Mouse (Mus musculus) forebrain, embryonic 16.5 days (tissue): ENCODE measurements around the gene Camk1g. TPM values are rescaled to one million over a fixed set of nuclear protein-coding genes. Genes with fewer than 3 reads are reported as not detected.

Experiments
- ATAC-seq: fragments of 200-750 bp; cut with Nextera tagmentation; 2 replicates; pipeline ENCODE4 v1.8.0; 2017; ENCODE audit warnings: mild to moderate bottlenecking, moderate library complexity
- H3K27ac ChIP-seq: fragments of 300-500 bp; sonication (generic); 2 replicates; pipeline ENCODE4 v1.5.1; 2014; ENCODE audit warnings: low read length, control low read depth
- H3K27me3 ChIP-seq: fragments of 300-500 bp; sonication (generic); replicated peaks from 2 replicates; pipeline ENCODE4 v1.6.1; 2014; ENCODE audit warnings: low read length; ENCODE audit not compliant: control insufficient read depth, insufficient read depth
- H3K36me3 ChIP-seq: fragments of 300-500 bp; sonication (generic); 2 replicates; pipeline ENCODE4 v1.6.1; 2014; ENCODE audit not compliant: control insufficient read depth, insufficient read depth
- H3K4me1 ChIP-seq: fragments of 300-500 bp; sonication (generic); replicated peaks from 2 replicates; pipeline ENCODE4 v1.6.1; 2014; ENCODE audit warnings: low read length; ENCODE audit not compliant: control insufficient read depth, insufficient read depth
- H3K4me2 ChIP-seq: fragments of 300-500 bp; sonication (generic); 2 replicates; pipeline ENCODE4 v1.6.1; 2014; ENCODE audit warnings: mild to moderate bottlenecking, low read length, control low read depth
- H3K4me3 ChIP-seq: fragments of 300-500 bp; sonication (generic); replicated peaks from 2 replicates; pipeline ENCODE4 v1.5.1; 2014; ENCODE audit warnings: mild to moderate bottlenecking, low read length, control low read depth
- H3K9ac ChIP-seq: fragments of 300-500 bp; sonication (generic); replicated peaks from 2 replicates; pipeline ENCODE4 v1.6.1; 2014; ENCODE audit warnings: low read depth, low read length, control low read depth
- H3K9me3 ChIP-seq: fragments of 300-500 bp; sonication (generic); 2 replicates; pipeline ENCODE4 v1.6.1; 2016; ENCODE audit warnings: low read length; ENCODE audit not compliant: control insufficient read depth
- whole genome bisulfite sequencing: fragments of 180-500 bp; shearing (Covaris S2); extraction: QIAGEN DNeasy Blood & Tissue Kit; methylation state at CpG from one replicate; pipeline ENCODE4 v1.1.7; 2014; 5-methylcytosine and 5-hydroxymethylcytosine counted together
- polyA plus RNA-seq: library from polyadenylated mRNA; unstranded; fragments of >200 nt; fragmentation: Nextera tagmentation; extraction: Ambion mirVana; gene quantifications from 2 replicates; pipeline ENCODE4 v1.2.1, GENCODE M21; 2015

The Camk1g gene
- polyA plus RNA-seq, 1 experiment from 2014 or later = 51.9 TPM

DNA sequence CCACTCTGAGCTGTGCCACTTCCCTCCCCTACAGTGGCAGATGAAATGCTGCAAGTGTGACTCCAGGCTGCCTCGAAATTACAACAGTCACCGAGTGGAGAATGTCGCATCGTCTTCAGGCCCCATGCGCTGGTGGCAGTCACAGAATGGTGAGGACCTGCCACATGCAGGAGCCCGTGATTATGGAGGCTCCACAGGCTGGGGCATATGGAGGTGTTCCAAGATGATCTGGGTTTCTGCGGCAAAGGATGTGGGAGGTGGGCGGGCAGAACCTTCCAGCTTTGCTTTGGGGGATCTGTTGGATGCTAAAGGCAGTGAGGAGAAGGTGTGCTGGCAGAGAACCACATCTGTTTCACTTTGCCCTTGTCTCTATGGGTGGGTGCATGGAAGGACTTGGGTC, 49.7 kb downstream of the Camk1g start:
- Histone ChIP-seq H3K9me3 (no peaks in the 10 kb centered on the region), H3K4me3 (no peak overlapping the region), H3K27ac (no peak overlapping the region), H3K36me3 (no peaks in the 10 kb centered on the region), H3K4me1 (peaks cover 15% of the 10 kb centered on the region), H3K4me2 (no peak overlapping the region), H3K9ac (no peak overlapping the region), H3K27me3 (no peaks in the 10 kb centered on the region)
- WGBS = 88% methylated on average over 8 of the region's 8 CpGs
- no peak for ATAC-seq

DNA sequence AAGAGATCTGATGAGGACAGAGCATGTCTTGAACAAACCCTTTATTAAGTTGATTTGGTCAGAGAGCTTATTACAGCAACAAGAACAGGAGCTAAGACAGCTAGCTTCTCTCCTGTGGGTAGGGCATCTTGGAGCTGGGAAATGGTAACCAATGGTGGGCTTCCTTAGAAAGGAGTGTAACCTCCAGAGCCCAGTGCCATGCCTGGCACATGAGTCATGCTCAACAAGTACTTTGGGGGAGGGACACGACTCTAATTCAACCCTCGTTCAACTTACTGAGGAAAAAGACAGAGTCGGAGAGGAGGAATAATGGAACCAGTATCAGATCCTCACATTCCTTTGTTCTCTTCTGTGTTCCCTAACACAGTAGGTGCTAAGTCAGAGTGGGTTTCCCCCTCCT, 50.4 kb downstream of the Camk1g start:
- H3K9ac ChIP-seq = no peak overlapping the region
- no peak for ATAC-seq
- 48% methylated on average over 3 of the region's 3 CpGs for WGBS
- H3K36me3 ChIP-seq = no peaks in the 10 kb centered on the region
- H3K4me1 ChIP-seq = peaks cover 16% of the 10 kb centered on the region
- H3K4me2 ChIP-seq = no peak overlapping the region
- no peaks in the 10 kb centered on the region for H3K9me3 ChIP-seq
- H3K27ac ChIP-seq = no peak overlapping the region
- H3K4me3 ChIP-seq = no peak overlapping the region
- no peaks in the 10 kb centered on the region for H3K27me3 ChIP-seq

DNA sequence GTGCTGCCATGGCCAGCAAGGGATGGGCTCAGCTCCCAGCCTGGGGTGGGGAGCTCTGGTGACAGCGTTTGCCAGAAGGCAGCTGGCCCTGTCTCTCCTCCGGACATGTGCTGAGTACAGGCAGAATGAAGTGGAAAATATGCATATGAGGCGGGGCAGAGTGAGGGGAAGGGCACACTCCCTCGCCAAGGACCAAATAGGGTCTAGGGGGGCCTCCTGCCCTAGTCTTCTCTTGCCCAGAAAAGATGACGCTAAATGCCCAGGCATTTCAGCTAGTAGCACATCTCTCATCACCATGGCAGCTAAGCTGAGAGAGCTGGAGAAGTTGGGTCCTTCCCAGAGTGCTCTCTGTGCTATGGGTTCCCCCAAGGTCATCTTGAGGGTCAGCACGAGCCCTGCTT, 52.9 kb downstream of the Camk1g start:
- Histone ChIP-seq H3K27ac (peak overlapping the region; percentile 24; the same call in 1 of the 2 replicates), H3K4me3 (no peak overlapping the region), H3K9ac (no peak overlapping the region), H3K9me3 (no peaks in the 10 kb centered on the region), H3K36me3 (no peaks in the 10 kb centered on the region), H3K4me2 (no peak overlapping the region), H3K4me1 (peaks cover 16% of the 10 kb centered on the region), H3K27me3 (no peaks in the 10 kb centered on the region)
- 24% methylated on average over 6 of the region's 6 CpGs for WGBS
- ATAC-seq = peak; percentile 88

DNA sequence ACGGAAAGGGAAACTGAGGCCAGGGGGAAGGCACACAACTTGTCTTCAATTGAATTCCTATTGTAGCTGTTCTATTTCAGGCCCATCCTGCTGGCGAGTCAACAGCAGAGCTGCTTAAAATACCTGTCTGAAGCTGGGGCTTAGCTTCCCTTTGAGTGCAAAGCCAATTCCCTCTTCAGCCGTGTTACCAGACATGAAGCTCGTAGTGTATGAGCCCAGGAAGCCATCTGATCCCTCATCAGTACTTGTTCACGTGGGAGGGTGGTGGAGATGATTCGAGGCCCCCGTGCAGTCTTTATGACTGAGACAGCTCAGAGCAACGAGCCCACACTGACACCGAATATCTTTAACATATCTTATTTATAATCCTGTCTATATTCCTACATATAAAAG, 53.7 kb downstream of the Camk1g start:
- Histone ChIP-seq H3K9ac (no peak overlapping the region), H3K9me3 (no peaks in the 10 kb centered on the region), H3K4me3 (no peak overlapping the region), H3K4me1 (peaks cover 16% of the 10 kb centered on the region), H3K27me3 (no peaks in the 10 kb centered on the region), H3K36me3 (no peaks in the 10 kb centered on the region), H3K4me2 (no peak overlapping the region), H3K27ac (peak overlapping the region; percentile 57)
- no peak for ATAC-seq
- WGBS = 75% methylated on average over 9 of the region's 9 CpGs

DNA sequence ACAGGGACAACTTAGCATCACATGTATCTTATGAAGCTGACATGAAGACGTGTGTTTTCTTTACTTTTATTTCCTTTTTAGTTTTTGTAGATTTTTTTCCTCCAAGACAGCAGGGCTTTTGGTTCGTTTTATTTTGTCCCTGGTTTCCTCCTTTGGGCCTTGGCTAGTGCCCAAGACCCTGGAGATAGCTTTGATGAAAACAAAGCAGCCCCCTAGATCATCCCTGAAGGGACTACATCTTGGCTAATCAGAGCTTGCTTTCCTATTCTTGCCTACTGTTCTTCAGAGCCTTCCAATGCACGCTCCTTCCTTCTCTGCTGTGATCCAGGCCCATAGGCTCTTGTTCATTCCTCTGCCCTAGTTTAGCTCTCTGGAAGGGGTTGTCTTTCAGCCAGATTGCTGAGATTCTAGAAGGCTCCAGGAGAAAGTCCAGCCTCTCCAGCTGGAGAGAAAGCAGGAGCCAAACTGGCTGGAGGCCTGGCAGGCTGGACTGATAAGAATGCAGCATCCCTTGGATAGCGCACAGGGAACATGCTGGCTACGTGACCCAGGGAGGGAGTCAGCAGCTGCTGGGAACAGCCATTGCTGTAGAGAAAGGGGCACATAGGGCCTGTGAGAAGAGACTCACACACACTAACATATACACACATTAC, 54.3 kb downstream of the Camk1g start:
- H3K27me3 ChIP-seq = no peaks in the 10 kb centered on the region
- no peak overlapping the region for H3K4me3 ChIP-seq
- H3K9ac ChIP-seq = no peak overlapping the region
- H3K27ac ChIP-seq = peak overlapping the region; percentile 57
- no peak overlapping the region for H3K4me2 ChIP-seq
- 58% methylated on average over 5 of the region's 5 CpGs for WGBS
- peak; percentile 49 for ATAC-seq
- peaks cover 16% of the 10 kb centered on the region for H3K4me1 ChIP-seq
- H3K36me3 ChIP-seq = no peaks in the 10 kb centered on the region
- H3K9me3 ChIP-seq = no peaks in the 10 kb centered on the region

DNA sequence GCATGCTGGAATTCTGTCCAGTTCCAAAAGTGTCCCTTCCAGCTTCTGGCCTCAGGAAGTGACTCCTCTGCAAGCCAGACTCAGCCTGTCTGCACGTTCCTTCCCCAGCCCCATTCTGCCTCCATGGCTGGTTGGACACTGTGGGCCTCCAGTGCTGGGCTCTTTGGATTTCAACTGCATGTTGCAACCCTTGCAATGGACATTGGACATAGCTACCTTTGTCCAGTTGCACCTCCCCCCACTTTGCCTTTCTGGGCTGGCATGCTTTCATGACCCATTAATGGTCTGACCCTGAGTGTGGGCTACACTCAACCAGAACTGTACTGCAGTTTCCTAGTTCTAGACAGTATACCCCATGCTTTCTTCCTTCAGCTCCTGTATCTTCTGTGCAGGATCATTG, 58.5 kb downstream of the Camk1g start:
- no peak for ATAC-seq
- no peak overlapping the region for H3K4me2 ChIP-seq
- peaks cover 11% of the 10 kb centered on the region; the same call in 1 of the 2 replicates for H3K4me1 ChIP-seq
- no peaks in the 10 kb centered on the region for H3K9me3 ChIP-seq
- H3K36me3 ChIP-seq = no peaks in the 10 kb centered on the region
- no peak overlapping the region for H3K27ac ChIP-seq
- WGBS = 89% methylated on average over 1 of the region's 1 CpGs
- H3K9ac ChIP-seq = no peak overlapping the region
- no peak overlapping the region for H3K4me3 ChIP-seq
- no peaks in the 10 kb centered on the region for H3K27me3 ChIP-seq

DNA sequence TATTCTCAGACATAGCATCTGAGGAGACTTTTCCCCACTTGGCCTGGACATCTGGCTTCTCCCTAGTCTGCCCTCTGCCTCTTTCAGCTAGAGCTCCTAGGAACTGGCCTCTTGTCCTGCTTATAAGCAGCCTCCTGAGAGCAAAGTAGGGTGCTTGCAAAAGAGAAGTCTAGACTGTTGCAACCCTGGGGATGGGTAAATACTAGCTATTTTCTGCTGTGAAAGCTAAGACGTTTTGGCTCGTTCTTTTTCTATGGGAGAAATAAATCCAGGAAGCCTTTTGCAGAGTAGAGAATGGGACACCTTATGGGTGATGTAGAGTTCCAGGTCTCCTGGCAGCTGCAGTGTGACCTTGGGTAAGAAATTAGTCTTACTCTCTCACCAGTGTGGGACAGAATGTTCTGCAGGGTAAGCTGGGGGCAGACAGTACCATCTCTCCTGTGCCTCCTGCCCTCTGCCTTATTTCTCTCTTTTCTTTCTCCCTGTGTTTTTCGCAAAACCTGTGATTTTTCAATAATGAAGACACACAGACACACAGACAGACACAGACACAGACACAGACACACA, 59.5 kb downstream of the Camk1g start:
- H3K9ac ChIP-seq = no peak overlapping the region
- H3K4me3 ChIP-seq = no peak overlapping the region
- H3K4me1 ChIP-seq = peaks cover 5% of the 10 kb centered on the region; the same call in 1 of the 2 replicates
- no peaks in the 10 kb centered on the region for H3K27me3 ChIP-seq
- no peaks in the 10 kb centered on the region for H3K36me3 ChIP-seq
- no peak overlapping the region for H3K4me2 ChIP-seq
- WGBS = 91% methylated on average over 3 of the region's 3 CpGs
- no peaks in the 10 kb centered on the region for H3K9me3 ChIP-seq
- no peak for ATAC-seq
- H3K27ac ChIP-seq = no peak overlapping the region

DNA sequence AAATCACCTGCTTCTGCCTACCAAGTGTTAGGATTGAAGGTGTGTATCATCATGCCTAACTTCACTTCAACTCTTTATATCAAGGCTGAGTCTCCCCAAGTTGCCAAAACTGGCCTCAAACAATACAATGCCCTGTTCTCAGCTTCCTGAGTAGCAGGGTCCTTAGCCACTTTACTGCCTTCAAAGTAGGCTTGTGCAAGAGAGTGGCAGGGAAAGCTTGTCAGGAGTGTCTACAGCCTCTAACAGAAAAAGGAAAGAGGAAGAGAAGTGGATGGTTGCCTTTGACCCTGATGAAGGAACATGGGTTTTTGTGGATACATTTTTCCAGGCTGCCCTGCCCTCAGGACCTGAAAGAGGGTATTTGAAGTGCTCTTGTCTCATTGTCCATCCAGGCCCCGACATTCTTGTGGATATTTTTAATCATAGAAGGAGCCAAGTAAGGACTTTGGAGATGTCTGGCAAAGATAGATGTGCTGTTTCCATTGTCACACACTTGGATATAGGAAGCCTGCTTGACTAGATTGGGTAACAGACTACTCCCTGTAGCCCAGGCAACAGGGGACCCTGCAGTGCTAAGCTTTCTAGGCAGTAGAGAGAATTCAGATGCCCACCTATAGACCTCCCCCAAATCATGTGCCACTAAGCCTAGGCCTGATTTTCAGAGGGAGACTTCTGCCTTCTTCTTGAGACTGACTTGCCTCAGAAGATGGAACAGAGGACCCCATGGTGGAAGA, 60.1 kb downstream of the Camk1g start:
- no peak overlapping the region for H3K9ac ChIP-seq
- no peaks in the 10 kb centered on the region for H3K36me3 ChIP-seq
- no peak for ATAC-seq
- WGBS = 79% methylated on average over 1 of the region's 1 CpGs
- H3K4me2 ChIP-seq = no peak overlapping the region
- no peaks in the 10 kb centered on the region for H3K9me3 ChIP-seq
- H3K4me3 ChIP-seq = no peak overlapping the region
- peaks cover 6% of the 10 kb centered on the region; the same call in 1 of the 2 replicates for H3K4me1 ChIP-seq
- H3K27me3 ChIP-seq = no peaks in the 10 kb centered on the region
- no peak overlapping the region for H3K27ac ChIP-seq

DNA sequence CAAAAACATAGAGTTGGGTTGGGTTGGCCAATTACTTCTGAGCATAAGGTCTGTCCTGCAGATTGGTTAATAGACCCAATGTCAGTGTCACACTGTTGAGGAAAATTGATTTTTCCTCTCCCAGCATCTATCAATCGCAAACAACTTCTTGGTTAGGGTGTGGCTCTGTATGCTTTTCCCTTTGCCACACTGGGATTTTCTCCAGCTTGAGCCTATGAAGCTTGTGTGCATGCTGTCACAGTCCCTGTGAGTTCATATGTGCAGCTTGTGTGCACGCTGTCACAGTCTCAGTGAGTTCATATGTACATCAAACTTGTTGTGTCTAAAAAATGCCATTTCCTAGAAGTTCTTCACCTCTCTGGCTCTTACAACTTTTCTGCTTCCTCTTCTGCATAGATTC, 63.3 kb downstream of the Camk1g start:
- Histone ChIP-seq H3K4me2 (no peak overlapping the region), H3K27me3 (no peaks in the 10 kb centered on the region), H3K9me3 (no peaks in the 10 kb centered on the region), H3K27ac (no peak overlapping the region), H3K4me3 (no peak overlapping the region), H3K4me1 (peaks cover 6% of the 10 kb centered on the region; the same call in 1 of the 2 replicates), H3K36me3 (no peaks in the 10 kb centered on the region), H3K9ac (no peak overlapping the region)
- ATAC-seq = no peak
- 91% methylated on average over 2 of the region's 2 CpGs for WGBS
